Mouse (Mus musculus) erythroblast, embryonic 14.5 days (primary cell): Measurements from ENCODE around the gene Cd93. TPM values are rescaled to one million over a fixed set of nuclear protein-coding genes. Genes with fewer than 3 reads are reported as not detected.

Experiments used
- H3K27me3 ChIP-seq: 2 replicates; pipeline ENCODE4 v1.6.1; 2012; ENCODE audit warnings: inconsistent platforms; ENCODE audit not compliant: control insufficient read depth
- H3K36me3 ChIP-seq: 2 replicates; pipeline ENCODE4 v1.6.1; 2012; ENCODE audit warnings: mild to moderate bottlenecking, inconsistent platforms; ENCODE audit not compliant: control insufficient read depth
- H3K4me1 ChIP-seq: 2 replicates; pipeline ENCODE4 v1.6.1; 2012; ENCODE audit warnings: inconsistent platforms; ENCODE audit not compliant: control insufficient read depth
- H3K4me3 ChIP-seq: replicated peaks from 2 replicates; pipeline ENCODE3; 2012; ENCODE audit warnings: moderate library complexity, mild to moderate bottlenecking, inconsistent platforms
- H3K9me3 ChIP-seq: 2 replicates; pipeline ENCODE4 v1.6.1; 2012; ENCODE audit warnings: low read length, inconsistent platforms, mixed read lengths; ENCODE audit not compliant: control insufficient read depth
- GATA1 ChIP-seq: IDR thresholded peaks from 2 replicates; pipeline ENCODE4 v1.6.1; 2012; ENCODE audit warnings: low read length, inconsistent platforms, mixed read lengths
- TAL1 ChIP-seq: IDR thresholded peaks from 3 replicates; pipeline ENCODE4 v1.6.1; 2012; ENCODE audit warnings: low read length, inconsistent platforms, mixed read lengths
- polyA plus RNA-seq: library from polyadenylated mRNA; stranded (reverse); fragments of >175 nt; gene quantifications from 2 replicates; pipeline ENCODE4 v1.2.3, GENCODE M21; 2012

The Cd93 gene
- polyA plus RNA-seq, 1 experiment = 0.01 TPM

- H3K27me3 ChIP-seq = peaks cover 30% of the 10 kb centered on the region
- TF ChIP-seq GATA1 = no peak
- no peak for TF ChIP-seq TAL1
These were observed 34.2 kb downstream of the Cd93 start for GRCm38 (mm10) chr2:148409141-148409540.

GRCm38 (mm10) chr2:148408761-148409120 lies 34.6 kb downstream of the Cd93 start:
- Histone ChIP-seq H3K36me3 (no peaks in the 10 kb centered on the region), H3K27me3 (peaks cover 30% of the 10 kb centered on the region), H3K4me3 (no peak overlapping the region), H3K4me1 (no peaks in the 10 kb centered on the region; the same call in 1 of the 2 replicates), H3K9me3 (no peaks in the 10 kb centered on the region)
- TF ChIP-seq GATA1 (no peak), TAL1 (no peak)

More at GRCm38 (mm10) chr2:148409141-148409540, 34.2 kb downstream of the Cd93 start:
- Histone ChIP-seq H3K4me1 (no peaks in the 10 kb centered on the region; the same call in 1 of the 2 replicates), H3K4me3 (no peak overlapping the region), H3K9me3 (no peaks in the 10 kb centered on the region), H3K36me3 (no peaks in the 10 kb centered on the region)

GRCm38 (mm10) chr2:148407870-148408760 lies 35.2 kb downstream of the Cd93 start, which contains the start of gene Thbd:
Gene Thbd, minus strand, starts transcription at chr2:148408188.
- H3K4me3 ChIP-seq = peak within 1 kb of the TSS; percentile 11
- no peaks in the 10 kb centered on the region for H3K9me3 ChIP-seq
- no peaks in the 10 kb centered on the region; the same call in 1 of the 2 replicates for H3K4me1 ChIP-seq
- H3K27me3 ChIP-seq = peaks cover 30% of the 10 kb centered on the region
- TF ChIP-seq GATA1 (no peak), TAL1 (no peak)
- no peaks in the 10 kb centered on the region for H3K36me3 ChIP-seq

DNA sequence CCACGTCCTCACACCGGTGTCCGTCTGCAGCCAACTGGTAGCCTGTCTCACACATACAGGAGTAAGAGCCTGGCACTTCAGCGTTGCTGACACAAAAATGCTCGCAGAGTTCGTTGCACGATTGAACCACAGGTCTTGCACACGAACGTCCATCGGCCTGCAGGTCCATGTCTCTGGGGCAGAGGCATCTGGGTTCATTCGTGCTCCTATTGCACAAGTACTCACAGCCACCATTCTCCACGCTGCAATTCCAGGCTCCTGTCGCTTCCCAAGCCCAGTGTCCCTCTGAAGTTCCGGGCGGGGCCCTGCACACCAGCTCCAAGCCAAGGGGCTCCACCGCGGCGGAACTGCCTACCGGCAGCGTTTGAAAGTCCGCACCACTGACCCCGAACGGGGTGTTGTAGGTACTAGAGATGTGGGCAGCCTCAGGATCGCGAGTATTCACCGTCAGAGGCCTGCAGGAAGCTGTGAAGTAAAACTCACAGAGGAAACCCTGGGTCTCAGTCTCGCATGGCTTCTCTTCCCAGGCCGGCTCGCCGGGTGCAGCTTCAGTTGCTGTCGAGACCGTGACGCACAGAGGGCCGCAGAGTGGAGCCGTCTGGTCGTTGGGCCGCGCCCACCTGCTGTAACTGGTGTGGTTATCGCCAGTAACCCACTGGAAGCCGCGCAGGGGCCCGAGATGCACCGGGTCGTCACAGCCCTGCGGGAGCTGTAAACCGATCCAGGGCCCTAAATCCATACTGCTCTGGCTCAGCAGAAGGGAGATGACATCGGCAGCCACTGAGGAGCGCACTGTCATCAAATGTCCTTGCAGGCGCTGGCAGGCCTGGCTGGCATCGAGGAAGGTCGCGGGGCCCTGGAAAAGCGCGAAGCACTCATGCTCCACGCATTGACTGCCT lies 36.1 kb downstream of the Cd93 start:
- Histone ChIP-seq H3K36me3 (no peaks in the 10 kb centered on the region), H3K4me1 (no peaks in the 10 kb centered on the region; the same call in 1 of the 2 replicates), H3K27me3 (peaks cover 30% of the 10 kb centered on the region), H3K4me3 (peak overlapping the region; percentile 11), H3K9me3 (no peaks in the 10 kb centered on the region)
- TF ChIP-seq TAL1 = no peak
- no peak for TF ChIP-seq GATA1

GRCm38 (mm10) chr2:148406160-148406970 lies 37.0 kb downstream of the Cd93 start:
- H3K9me3 ChIP-seq = no peaks in the 10 kb centered on the region
- H3K4me3 ChIP-seq = no peak overlapping the region
- peaks cover 30% of the 10 kb centered on the region for H3K27me3 ChIP-seq
- H3K36me3 ChIP-seq = no peaks in the 10 kb centered on the region
- TF ChIP-seq TAL1 = no peak
- TF ChIP-seq GATA1 = no peak
- no peaks in the 10 kb centered on the region; the same call in 1 of the 2 replicates for H3K4me1 ChIP-seq

- Histone ChIP-seq H3K4me3 (no peak overlapping the region), H3K36me3 (no peaks in the 10 kb centered on the region), H3K9me3 (no peaks in the 10 kb centered on the region)
These were observed 38.5 kb downstream of the Cd93 start for GRCm38 (mm10) chr2:148404906-148405305.

GRCm38 (mm10) chr2:148402227-148402626 lies 41.1 kb downstream of the Cd93 start:
- Histone ChIP-seq H3K36me3 (no peaks in the 10 kb centered on the region), H3K9me3 (no peaks in the 10 kb centered on the region), H3K4me1 (no peaks in the 10 kb centered on the region), H3K4me3 (no peak overlapping the region), H3K27me3 (peaks cover 19% of the 10 kb centered on the region)
- no peak for TF ChIP-seq TAL1
- TF ChIP-seq GATA1 = no peak

More at GRCm38 (mm10) chr2:148404906-148405305, 38.5 kb downstream of the Cd93 start:
- TF ChIP-seq GATA1 (no peak), TAL1 (no peak)
- Histone ChIP-seq H3K27me3 (peaks cover 30% of the 10 kb centered on the region), H3K4me1 (no peaks in the 10 kb centered on the region; the same call in 1 of the 2 replicates)
